Mouse (Mus musculus) hindbrain, embryonic 12.5 days (tissue): ENCODE results near the gene Dlx4. TPM values are rescaled to one million over a fixed set of nuclear protein-coding genes. Genes with fewer than 3 reads are reported as not detected.
A peak's percentile ranks its signal among the peaks of the same experiment; 100 is the strongest.

ENCODE experiments used
- ATAC-seq: fragments of 200-750 bp; cut with Nextera tagmentation; 2 replicates; pipeline ENCODE4 v1.8.0; 2017; ENCODE audit warnings: moderate TSS enrichment; ENCODE audit not compliant: low FRiP score
- H3K27ac ChIP-seq: fragments of 300-500 bp; sonication (generic); 2 replicates; pipeline ENCODE4 v1.5.1; 2016; ENCODE audit warnings: mild to moderate bottlenecking
- H3K27me3 ChIP-seq: fragments of 300-500 bp; sonication (generic); 2 replicates; pipeline ENCODE4 v1.6.1; 2016; ENCODE audit warnings: mild to moderate bottlenecking
- H3K36me3 ChIP-seq: fragments of 300-500 bp; sonication (generic); 2 replicates; pipeline ENCODE4 v1.6.1; 2016; ENCODE audit warnings: mild to moderate bottlenecking
- H3K4me1 ChIP-seq: fragments of 300-500 bp; sonication (generic); 2 replicates; pipeline ENCODE4 v1.6.1; 2016
- H3K4me2 ChIP-seq: fragments of 300-500 bp; sonication (generic); replicated peaks from 2 replicates; pipeline ENCODE4 v1.6.1; 2016; ENCODE audit warnings: mild to moderate bottlenecking
- H3K4me3 ChIP-seq: fragments of 300-500 bp; sonication (generic); 2 replicates; pipeline ENCODE4 v1.5.1; 2016; ENCODE audit warnings: mild to moderate bottlenecking
- H3K9ac ChIP-seq: fragments of 300-500 bp; sonication (generic); 2 replicates; pipeline ENCODE4 v1.6.1; 2016; ENCODE audit warnings: mild to moderate bottlenecking, moderate library complexity
- H3K9me3 ChIP-seq: fragments of 300-500 bp; sonication (generic); replicated peaks from 2 replicates; pipeline ENCODE4 v1.6.1; 2016; ENCODE audit warnings: mild to moderate bottlenecking
- WGBS: fragments of 180-500 bp; shearing (Covaris S2); methylation state at CpG from one replicate; pipeline ENCODE4 v1.1.7; 2016; 5-methylcytosine and 5-hydroxymethylcytosine counted together
- polyA plus RNA-seq: library from polyadenylated mRNA; unstranded; fragments of >200 nt; fragmentation: Nextera tagmentation; extraction: Ambion mirVana; gene quantifications from 2 replicates; pipeline ENCODE4 v1.2.1, GENCODE M21; 2016

The Dlx4 gene
- polyA plus RNA-seq, 1 experiment from 2014 or later: 0.21 TPM

GRCm38 (mm10) chr11:95117030-95117429, 29.0 kb downstream of the Dlx4 start:
- ATAC-seq: peak; percentile 57; the same call in 1 of the 2 replicates
- no peak overlapping the region for H3K9ac ChIP-seq
- no peaks in the 10 kb centered on the region for H3K36me3 ChIP-seq
- H3K4me2 ChIP-seq: no peak overlapping the region
- no peaks in the 10 kb centered on the region for H3K9me3 ChIP-seq
- no peak overlapping the region for H3K4me3 ChIP-seq
- no peak overlapping the region for H3K27ac ChIP-seq
- peaks cover 21% of the 10 kb centered on the region for H3K4me1 ChIP-seq
- peaks cover 55% of the 10 kb centered on the region for H3K27me3 ChIP-seq
- WGBS: 5% methylated on average over 6 of the region's 6 CpGs

GRCm38 (mm10) chr11:95110081-95110480, 36.0 kb downstream of the Dlx4 start:
- no peak for ATAC-seq
- WGBS: 89% methylated on average over 7 of the region's 7 CpGs
- H3K27me3 ChIP-seq: peaks cover 22% of the 10 kb centered on the region
- H3K27ac ChIP-seq: no peak overlapping the region
- no peaks in the 10 kb centered on the region for H3K9me3 ChIP-seq
- H3K4me2 ChIP-seq: no peak overlapping the region
- no peaks in the 10 kb centered on the region for H3K36me3 ChIP-seq
- H3K4me3 ChIP-seq: no peak overlapping the region
- no peak overlapping the region for H3K9ac ChIP-seq
- H3K4me1 ChIP-seq: peaks cover 10% of the 10 kb centered on the region

DNA sequence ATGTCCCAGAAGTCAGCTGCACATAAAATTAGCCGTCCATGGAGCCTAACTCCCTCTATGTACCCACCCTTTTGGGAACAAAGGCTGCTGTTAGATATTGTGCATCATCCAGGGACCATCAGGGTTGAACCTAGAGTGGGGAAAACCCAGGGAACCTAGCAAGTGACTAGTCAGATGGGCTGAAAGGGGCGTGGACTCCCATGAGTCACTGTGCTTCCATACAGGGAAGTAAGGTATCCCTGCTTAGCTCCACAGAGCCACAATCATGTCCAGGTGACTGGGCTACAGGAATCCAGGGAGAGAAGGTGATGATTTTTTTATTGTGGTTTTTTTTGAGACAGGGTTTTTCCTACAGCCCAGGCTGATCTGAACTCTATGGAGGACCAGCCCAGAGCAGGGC, 37.1 kb downstream of the Dlx4 start:
- H3K36me3 ChIP-seq: no peaks in the 10 kb centered on the region
- no peak for ATAC-seq
- WGBS: 84% methylated on average over 2 of the region's 2 CpGs

GRCm38 (mm10) chr11:95106440-95107236, 39.4 kb downstream of the Dlx4 start:
- WGBS: 32% methylated on average over 23 of the region's 23 CpGs
- 0 out of 2 replicates have a peak, but pooled peaks have one; percentile 43 for ATAC-seq
- no peak overlapping the region for H3K4me3 ChIP-seq
- H3K27ac ChIP-seq: no peak overlapping the region
- H3K27me3 ChIP-seq: peaks cover 20% of the 10 kb centered on the region
- no peak overlapping the region for H3K9ac ChIP-seq
- H3K4me2 ChIP-seq: 0 out of 2 replicates have a peak overlapping the region, but pooled peaks have one; percentile 13
- peaks cover 14% of the 10 kb centered on the region for H3K4me1 ChIP-seq
- no peaks in the 10 kb centered on the region for H3K36me3 ChIP-seq
- no peaks in the 10 kb centered on the region for H3K9me3 ChIP-seq

More for the DNA sequence above, 37.1 kb downstream of the Dlx4 start:
- Histone ChIP-seq H3K27me3 (peaks cover 22% of the 10 kb centered on the region), H3K4me3 (no peak overlapping the region), H3K27ac (no peak overlapping the region), H3K9ac (no peak overlapping the region), H3K4me2 (no peak overlapping the region), H3K4me1 (peaks cover 14% of the 10 kb centered on the region), H3K9me3 (no peaks in the 10 kb centered on the region)

DNA sequence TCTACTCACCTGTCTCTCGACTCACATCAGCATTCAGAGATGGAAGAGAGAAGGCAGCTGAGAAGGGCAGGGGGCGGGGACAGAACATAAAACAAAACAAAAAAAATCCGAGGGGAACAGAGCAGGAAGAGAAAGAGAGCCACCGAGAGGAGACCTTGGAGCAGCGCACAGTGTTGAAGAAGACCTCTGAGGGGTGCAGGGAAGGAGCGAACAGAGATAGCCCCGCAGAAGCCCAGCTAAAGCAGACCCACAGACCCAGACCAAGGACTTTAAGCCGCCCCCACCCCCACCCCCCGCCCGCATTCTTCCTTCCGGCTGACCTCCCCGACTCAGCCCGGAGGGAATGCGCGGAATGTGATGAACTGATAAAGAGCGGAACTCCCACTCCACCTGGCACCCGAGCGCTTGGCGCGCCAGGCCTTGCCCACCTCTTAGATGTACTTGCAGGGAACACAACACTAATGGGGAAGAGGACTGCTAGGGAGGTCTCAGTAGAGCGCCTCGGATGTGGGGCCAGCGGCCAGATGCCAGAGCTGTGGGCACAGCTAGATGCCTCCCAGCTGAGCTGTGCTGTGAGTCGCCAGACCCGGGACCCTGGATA, 40.7 kb downstream of the Dlx4 start:
- H3K9me3 ChIP-seq: no peaks in the 10 kb centered on the region
- peaks cover 21% of the 10 kb centered on the region for H3K4me1 ChIP-seq
- H3K9ac ChIP-seq: no peak overlapping the region
- H3K27me3 ChIP-seq: peaks cover 20% of the 10 kb centered on the region
- peak overlapping the region; percentile 44 for H3K4me2 ChIP-seq
- H3K36me3 ChIP-seq: no peaks in the 10 kb centered on the region
- 0 out of 2 replicates have a peak, but pooled peaks have one; percentile 27 for ATAC-seq
- 5% methylated on average over 25 of the region's 25 CpGs for WGBS
- H3K4me3 ChIP-seq: no peak overlapping the region; the same call in 1 of the 2 replicates
- H3K27ac ChIP-seq: no peak overlapping the region

DNA sequence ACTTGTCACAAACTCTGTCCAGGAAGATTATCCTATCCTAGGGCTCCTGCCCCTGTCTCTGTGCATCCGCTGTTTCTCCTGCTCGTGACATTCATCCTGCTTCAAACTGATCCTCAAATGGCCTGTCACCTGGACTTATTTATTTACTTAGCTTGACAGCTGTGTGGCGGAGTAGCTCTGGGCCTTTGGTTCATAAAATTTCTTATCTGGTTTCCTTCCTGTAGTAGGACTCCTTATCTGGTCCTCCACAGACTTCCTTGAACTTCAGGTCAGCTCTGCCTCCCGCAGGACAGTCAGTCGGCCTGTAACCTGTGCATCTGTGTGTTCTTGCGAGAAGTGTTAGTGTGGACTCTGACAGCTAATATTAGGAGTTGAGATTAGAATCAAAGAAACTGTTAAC, 41.8 kb downstream of the Dlx4 start:
- 69% methylated on average over 6 of the region's 6 CpGs for WGBS
- Histone ChIP-seq H3K27me3 (peaks cover 20% of the 10 kb centered on the region), H3K4me1 (peaks cover 21% of the 10 kb centered on the region), H3K36me3 (no peaks in the 10 kb centered on the region), H3K27ac (no peak overlapping the region), H3K4me2 (no peak overlapping the region), H3K9me3 (no peaks in the 10 kb centered on the region), H3K4me3 (no peak overlapping the region), H3K9ac (no peak overlapping the region)
- ATAC-seq: no peak

DNA sequence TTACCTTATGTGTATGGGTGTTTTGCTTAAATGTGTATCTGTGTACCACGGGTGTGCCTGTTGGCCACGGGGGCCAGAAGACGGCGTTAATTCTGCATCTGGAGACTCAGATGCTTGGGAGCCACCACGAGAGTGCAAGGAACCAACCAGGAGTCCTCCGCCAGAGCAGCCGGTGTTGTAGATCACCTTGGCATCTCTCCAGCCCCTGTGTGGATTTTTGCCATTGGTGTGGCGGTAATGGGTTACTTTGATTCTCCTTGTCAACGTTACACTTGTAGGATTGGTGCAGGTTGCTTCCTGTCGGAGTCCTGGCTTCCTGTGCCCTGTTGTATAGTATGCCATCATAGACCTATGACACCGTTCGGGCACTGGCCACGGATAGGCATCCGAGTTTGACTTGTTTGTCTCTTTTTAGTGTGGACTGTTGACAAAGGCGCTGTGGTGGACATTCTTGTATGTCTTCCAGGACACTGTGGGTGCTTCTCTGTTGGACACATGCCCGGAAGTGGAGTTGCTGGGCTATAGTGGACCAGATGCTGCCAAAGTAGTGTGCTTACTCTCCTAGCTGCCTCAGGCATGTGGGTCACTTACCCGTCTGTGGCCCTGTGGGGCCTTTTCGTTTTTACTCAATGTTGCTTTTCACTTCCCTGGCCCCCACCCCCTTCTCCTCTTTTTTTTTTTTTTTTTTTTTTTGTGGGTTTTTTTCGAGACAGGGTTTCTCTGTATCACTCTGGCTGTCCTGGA, 43.7 kb downstream of the Dlx4 start:
- Histone ChIP-seq H3K4me2 (no peak overlapping the region), H3K4me1 (peaks cover 21% of the 10 kb centered on the region), H3K9ac (no peak overlapping the region), H3K36me3 (no peaks in the 10 kb centered on the region), H3K27me3 (peaks cover 17% of the 10 kb centered on the region), H3K9me3 (no peaks in the 10 kb centered on the region), H3K4me3 (no peak overlapping the region), H3K27ac (no peak overlapping the region)
- ATAC-seq: no peak
- 93% methylated on average over 19 of the region's 19 CpGs for WGBS

- Histone ChIP-seq H3K27me3 (peaks cover 14% of the 10 kb centered on the region), H3K4me2 (no peak overlapping the region), H3K27ac (no peak overlapping the region), H3K36me3 (no peaks in the 10 kb centered on the region), H3K4me1 (peaks cover 25% of the 10 kb centered on the region), H3K4me3 (no peak overlapping the region), H3K9ac (no peak overlapping the region), H3K9me3 (no peaks in the 10 kb centered on the region)
- 19% methylated on average over 16 of the region's 16 CpGs for WGBS
- ATAC-seq: no peak
Measured at GRCm38 (mm10) chr11:95101071-95101788, 44.8 kb downstream of the Dlx4 start.

DNA sequence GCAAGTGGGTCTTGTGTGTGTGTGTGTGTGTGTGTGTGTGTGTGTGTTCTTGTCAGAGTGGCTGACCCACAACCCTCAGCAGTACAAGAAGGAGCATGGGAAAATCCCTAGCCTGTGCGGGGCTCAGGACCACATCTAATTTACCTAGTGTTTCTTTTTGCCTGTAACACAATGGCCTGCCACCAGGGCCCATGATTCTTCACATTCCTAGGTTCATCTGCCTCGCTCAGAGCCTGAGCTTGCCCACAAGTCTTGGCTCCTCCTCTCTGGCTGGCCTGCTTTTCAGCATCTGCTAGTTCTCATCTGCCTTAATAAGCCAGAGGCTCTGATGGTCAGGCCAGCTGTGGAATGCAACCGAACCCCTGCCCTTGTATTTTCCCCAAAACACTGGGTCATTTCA, 45.7 kb downstream of the Dlx4 start:
- Histone ChIP-seq H3K4me1 (peaks cover 22% of the 10 kb centered on the region), H3K9ac (no peak overlapping the region), H3K4me3 (no peak overlapping the region), H3K27me3 (peaks cover 6% of the 10 kb centered on the region; the same call in 1 of the 2 replicates), H3K9me3 (no peaks in the 10 kb centered on the region), H3K4me2 (no peak overlapping the region), H3K27ac (no peak overlapping the region), H3K36me3 (no peaks in the 10 kb centered on the region)
- no peak for ATAC-seq
- 14% methylated on average over 3 of the region's 3 CpGs for WGBS

DNA sequence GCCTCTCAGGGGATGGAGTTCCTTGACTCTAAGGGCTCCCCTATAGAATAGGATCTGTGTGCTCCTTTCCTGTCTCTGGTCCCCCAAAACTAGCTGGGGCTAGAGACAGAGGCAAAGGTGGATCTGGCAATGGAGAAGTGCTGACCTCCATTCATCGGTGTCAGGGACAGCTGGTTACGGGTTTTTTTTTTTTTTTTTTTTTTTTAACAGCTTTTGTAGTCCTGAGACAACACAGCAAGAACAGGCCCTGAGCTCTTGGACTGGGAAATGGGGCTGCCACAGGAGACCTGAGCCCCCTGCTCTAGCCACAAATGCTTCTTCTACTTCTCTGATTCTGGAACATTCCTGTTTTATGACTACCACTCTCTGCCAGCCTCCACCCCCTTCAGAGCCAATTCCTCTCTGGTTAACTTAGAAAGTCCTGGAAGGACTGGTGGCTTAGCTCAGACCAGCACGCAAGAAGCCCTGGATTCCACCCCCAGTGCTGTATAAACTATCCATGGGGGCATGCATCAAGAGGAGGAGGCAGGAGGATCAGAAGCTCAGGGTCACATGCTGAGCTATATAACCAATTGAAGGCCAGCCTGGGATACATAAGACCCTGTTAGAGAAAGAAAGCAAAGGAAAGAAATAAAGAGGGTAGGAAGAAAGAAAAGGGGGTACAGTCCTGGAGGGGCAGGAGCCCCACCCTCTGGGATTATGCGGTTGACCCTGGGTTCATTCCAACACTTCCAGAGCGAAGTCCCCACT, 47.5 kb downstream of the Dlx4 start:
- H3K4me2 ChIP-seq: no peak overlapping the region
- no peaks in the 10 kb centered on the region for H3K9me3 ChIP-seq
- H3K9ac ChIP-seq: no peak overlapping the region
- H3K27ac ChIP-seq: no peak overlapping the region
- ATAC-seq: no peak
- 84% methylated on average over 5 of the region's 5 CpGs for WGBS
- H3K27me3 ChIP-seq: no peaks in the 10 kb centered on the region
- peaks cover 14% of the 10 kb centered on the region; the same call in 1 of the 2 replicates for H3K4me1 ChIP-seq
- H3K4me3 ChIP-seq: no peak overlapping the region
- H3K36me3 ChIP-seq: no peaks in the 10 kb centered on the region

- no peak for ATAC-seq
- H3K4me3 ChIP-seq: no peak overlapping the region
- H3K9me3 ChIP-seq: no peaks in the 10 kb centered on the region
- peaks cover 14% of the 10 kb centered on the region; the same call in 1 of the 2 replicates for H3K4me1 ChIP-seq
- no peak overlapping the region for H3K4me2 ChIP-seq
- no peak overlapping the region for H3K9ac ChIP-seq
- H3K27me3 ChIP-seq: no peaks in the 10 kb centered on the region
- WGBS: 65% methylated on average over 6 of the region's 6 CpGs
- H3K36me3 ChIP-seq: no peaks in the 10 kb centered on the region
- no peak overlapping the region for H3K27ac ChIP-seq
Measured at GRCm38 (mm10) chr11:95097889-95098288, 48.2 kb downstream of the Dlx4 start.
